11 mouse cellular contexts compared by ENCODE assay signal in the genomic region with DNA sequence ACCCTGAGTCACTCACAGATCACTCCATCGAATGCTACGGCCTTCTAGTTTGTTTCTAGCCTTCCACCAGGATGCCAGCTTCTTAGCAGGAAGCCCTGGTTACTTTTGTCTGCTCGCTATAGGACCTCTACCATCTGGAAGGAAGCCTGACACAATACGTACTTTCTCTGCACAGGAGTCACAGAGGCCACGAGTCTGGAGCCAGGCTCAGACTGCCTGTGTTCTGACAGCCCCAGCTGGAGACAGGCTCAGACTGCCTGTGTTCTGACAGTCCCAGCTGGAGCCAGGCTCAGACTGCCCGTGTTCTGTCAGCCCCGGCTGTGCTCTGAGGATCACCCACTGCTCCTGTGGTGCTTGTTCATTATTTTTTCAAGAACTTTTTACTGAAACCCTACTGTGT. TPM values are rescaled to one million over a fixed set of nuclear protein-coding genes. Genes with fewer than 3 reads are reported as not detected.
DNase-seq lines count a peak whose midpoint lies in the region; ATAC-seq and TF ChIP-seq lines count a peak whose summit lies in the region.
"Had no signal": no experiment of that assay in that cellular context is flagged by ENCODE, and none has a peak within 500 bp of the region (broad histone marks: within the 10 kb centered on the region; RNA-seq: fewer than 3 reads in every experiment).

No protein-coding gene starts in this region.

- peaks cover 12% of the 10 kb centered on the region; the same call in 1 of the 2 replicates for H3K4me1 ChIP-seq in heart, embryonic 15.5 days (replicated peaks)
- peaks cover 11% of the 10 kb centered on the region for H3K4me1 ChIP-seq in lung, postnatal 0 days (ENCODE audit: insufficient read depth, low read depth, low read length)
- no peaks in the 10 kb centered on the region for H3K4me1 ChIP-seq in hindbrain, embryonic 11.5 days (replicated peaks; ENCODE audit: control insufficient read depth, insufficient read depth, low read length)
- H3K4me1 ChIP-seq in small intestine, adult 2 months (ENCODE audit: control insufficient read depth, insufficient read depth, insufficient read length, low read length) = peaks cover 37% of the 10 kb centered on the region

- no peak overlapping the region for H3K4me2 ChIP-seq in heart, embryonic 15.5 days
- H3K4me2 ChIP-seq in lung, postnatal 0 days (replicated peaks; ENCODE audit: low read depth, low read length) = no peak overlapping the region
- H3K4me2 ChIP-seq in hindbrain, embryonic 11.5 days (replicated peaks; ENCODE audit: low read depth, low read length) = no peak overlapping the region

- peak; percentile 67 for ATAC-seq in heart, embryonic 15.5 days (replicated peaks; ENCODE audit: insufficient number of reproducible peaks, insufficient read depth, low FRiP score, low read depth)
- ATAC-seq in lung, postnatal 0 days = peak; percentile 71
- ATAC-seq in hindbrain, embryonic 11.5 days (ENCODE audit: low FRiP score) = peak; percentile 64

- intact Hi-C loops in heart, postnatal 25 days (cut with DNase I) = no loop called here

- H3K36me3 ChIP-seq in heart, embryonic 15.5 days = no peaks in the 10 kb centered on the region
- H3K36me3 ChIP-seq in lung, postnatal 0 days (ENCODE audit: insufficient read depth, low read length) = no peaks in the 10 kb centered on the region
- no peaks in the 10 kb centered on the region for H3K36me3 ChIP-seq in hindbrain, embryonic 11.5 days (ENCODE audit: control insufficient read depth, insufficient read depth, low read length)
- H3K36me3 ChIP-seq in small intestine, adult 2 months (ENCODE audit: control insufficient read depth, insufficient read depth, low read length) = no peaks in the 10 kb centered on the region

- H3K27me3 ChIP-seq in heart, embryonic 15.5 days = no peaks in the 10 kb centered on the region
- no peaks in the 10 kb centered on the region for H3K27me3 ChIP-seq in lung, postnatal 0 days (replicated peaks; ENCODE audit: insufficient read depth, low read length)
- H3K27me3 ChIP-seq in hindbrain, embryonic 11.5 days (ENCODE audit: control insufficient read depth, insufficient read depth, low read length) = no peaks in the 10 kb centered on the region
- H3K27me3 ChIP-seq in small intestine, adult 2 months (ENCODE audit: control insufficient read depth, insufficient read depth, low read length) = no peaks in the 10 kb centered on the region

- TF ChIP-seq POLR2A in small intestine, adult 2 months (IDR thresholded peaks at IDR 0.05; ENCODE audit: low read depth, low read length) = no peak

- DNase-seq in heart, postnatal 25 days (ENCODE audit: low spot score) = no peak
- DNase-seq in lung, postnatal 0 days (ENCODE audit: low spot score) = peak; percentile 84
- DNase-seq in lung, adult 18-20 months = no peak
- DNase-seq in hindbrain, embryonic 11.5 days (ENCODE audit: low spot score) = peak; percentile 29
- DNase-seq in right cerebral cortex, adult 2 months (ENCODE audit: low spot score in 2 of 2) = no peak
- no peak for DNase-seq in cerebellum, adult 18-20 months
- DNase-seq: right cerebral cortex, adult 18-20 months had no signal

- no peak for TF ChIP-seq CTCF in lung, postnatal 0 days (IDR thresholded peaks at IDR 0.05)
- no peak for TF ChIP-seq CTCF in small intestine, adult 2 months (IDR thresholded peaks at IDR 0.05; ENCODE audit: extremely low read depth, insufficient read length, insufficient replicate concordance, low read depth, low read length)

- TF ChIP-seq EP300 in lung, postnatal 0 days (IDR thresholded peaks at IDR 0.05) = no peak

- H3K27ac ChIP-seq in heart, embryonic 15.5 days = no peak overlapping the region
- H3K27ac ChIP-seq in lung, postnatal 0 days (ENCODE audit: low read length) = peak overlapping the region; percentile 69
- H3K27ac ChIP-seq in hindbrain, embryonic 11.5 days (ENCODE audit: low read depth, low read length) = no peak overlapping the region
- peak overlapping the region; percentile 80; the same call in 1 of the 2 replicates for H3K27ac ChIP-seq in small intestine, adult 2 months (ENCODE audit: insufficient read depth, low read depth, low read length)

- no peaks in the 10 kb centered on the region for H3K9me3 ChIP-seq in heart, embryonic 15.5 days (replicated peaks)
- no peaks in the 10 kb centered on the region for H3K9me3 ChIP-seq in lung, postnatal 0 days (ENCODE audit: low read length)
- H3K9me3 ChIP-seq in hindbrain, embryonic 11.5 days (ENCODE audit: control insufficient read depth, low read length) = no peaks in the 10 kb centered on the region

- H3K9ac ChIP-seq in heart, embryonic 15.5 days = no peak overlapping the region
- H3K9ac ChIP-seq in lung, postnatal 0 days (replicated peaks; ENCODE audit: low read depth) = no peak overlapping the region
- no peak overlapping the region for H3K9ac ChIP-seq in hindbrain, embryonic 11.5 days (ENCODE audit: low read depth, low read length)

- 44% methylated on average over 7 of the region's 7 CpGs for WGBS in heart, embryonic 15.5 days
- WGBS in lung, postnatal 0 days = 35% methylated on average over 7 of the region's 7 CpGs
- WGBS in hindbrain, embryonic 11.5 days = 20% methylated on average over 7 of the region's 7 CpGs
- 62% methylated on average over 7 of the region's 7 CpGs for WGBS in small intestine, adult 2 months

- H3K4me3 ChIP-seq in heart, embryonic 15.5 days = no peak overlapping the region
- no peak overlapping the region for H3K4me3 ChIP-seq in lung, postnatal 0 days (ENCODE audit: low read depth, low read length)
- no peak overlapping the region for H3K4me3 ChIP-seq in hindbrain, embryonic 11.5 days (ENCODE audit: low read depth, low read length)
- H3K4me3 ChIP-seq in small intestine, adult 2 months (ENCODE audit: low read depth, low read length) = no peak overlapping the region
- H3K4me3 ChIP-seq: myocyte had no signal

RNA-seq across cellular contexts. Expression of gene Gpam, which starts 10.8 kb away (rescaled TPM):
- polyA plus RNA-seq in heart, embryonic 15.5 days (2015; fragmentation: Nextera tagmentation; extraction: Ambion mirVana) = 8.6 and 11.5 TPM in 2 replicates
- total RNA-seq in heart, postnatal 25 days (2021) = 100 to 1,000 TPM; 143 to 173 TPM
- polyA plus RNA-seq in lung, postnatal 0 days (2015; fragmentation: Nextera tagmentation; extraction: Ambion mirVana) = 41.4 and 51.8 TPM in 2 replicates
- 17.5 and 22.4 TPM in 2 replicates for polyA plus RNA-seq in hindbrain, embryonic 11.5 days (2014; fragmentation: Nextera tagmentation; extraction: Ambion mirVana)
- polyA plus RNA-seq in small intestine, adult 2 months (2012; rRNA removed) = 3.7 and 4.7 TPM in 2 replicates

RNA-seq across cellular contexts. Expression of gene Tectb, which starts 42.6 kb away (rescaled TPM):
- not detected in 2 replicates for polyA plus RNA-seq in heart, embryonic 15.5 days (2015; fragmentation: Nextera tagmentation; extraction: Ambion mirVana)
- under 1 TPM in 1 of 2 experiments, not detected in 1; 0.21 TPM for total RNA-seq in heart, postnatal 25 days (2021)
- polyA plus RNA-seq in lung, postnatal 0 days (2015; fragmentation: Nextera tagmentation; extraction: Ambion mirVana) = 0.21 and 0.27 TPM in 2 replicates
- 0.13 TPM in 1 of 2 replicates, not detected in the other for polyA plus RNA-seq in hindbrain, embryonic 11.5 days (2014; fragmentation: Nextera tagmentation; extraction: Ambion mirVana)
- polyA plus RNA-seq in small intestine, adult 2 months (2012; rRNA removed) = not detected in 2 replicates
- total RNA-seq: granulocyte monocyte progenitor cell, adult 5-6 weeks had no signal
- polyA plus RNA-seq: myocyte had no signal

Comparison
In these comparisons a context has a peak if more than half of its experiments do, and no peak if none do; other contexts are left out.
1. DNase-seq: peak in lung, postnatal 0 days (single experiment) and hindbrain, embryonic 11.5 days (single experiment); none in heart, postnatal 25 days (single experiment), lung, adult 18-20 months (0 of 2), right cerebral cortex, adult 2 months (0 of 2) and cerebellum, adult 18-20 months (0 of 2).
2. H3K27ac ChIP-seq: peak in lung, postnatal 0 days (single experiment) and small intestine, adult 2 months (single experiment); none in heart, embryonic 15.5 days (single experiment) and hindbrain, embryonic 11.5 days (single experiment).
3. Peak in every context shown above with its lines, with median percentiles within 50 percentile points of each other: ATAC-seq.